Mouse (Mus musculus) stomach, postnatal 0 days (tissue): ENCODE measurements around the gene Pa2g4. TPM values are rescaled to one million over a fixed set of nuclear protein-coding genes. Genes with fewer than 3 reads are reported as not detected.
"Not testable (repeated sequence)": the region's sequence is repeated elsewhere in the genome, so short reads cannot be mapped to it uniquely, and the experiment has no call there.

ENCODE experiments used
- ATAC-seq: fragments of 200-750 bp; cut with Nextera tagmentation; 2 replicates; pipeline ENCODE4 v1.8.0; 2017; ENCODE audit not compliant: low FRiP score, low TSS enrichment
- DNase-seq: peaks from one replicate; pipeline ENCODE4 v3.0.0-alpha.2; 2016; ENCODE audit warnings: low spot score
- H3K27ac ChIP-seq: fragments of 300-500 bp; sonication (generic); replicated peaks from 2 replicates; pipeline ENCODE4 v1.5.1; 2014; ENCODE audit warnings: mild to moderate bottlenecking, control low read depth
- H3K27me3 ChIP-seq: fragments of 300-500 bp; sonication (generic); 2 replicates; pipeline ENCODE4 v1.6.1; 2014; ENCODE audit warnings: low read length; ENCODE audit not compliant: control insufficient read depth, insufficient read depth
- H3K36me3 ChIP-seq: fragments of 300-500 bp; sonication (generic); 2 replicates; pipeline ENCODE4 v1.6.1; 2014; ENCODE audit warnings: low read length, mixed read lengths; ENCODE audit not compliant: control insufficient read depth, insufficient read depth
- H3K4me1 ChIP-seq: fragments of 300-500 bp; sonication (generic); replicated peaks from 2 replicates; pipeline ENCODE4 v1.6.1; 2014; ENCODE audit warnings: antibody characterized with exemption; ENCODE audit not compliant: control insufficient read depth, insufficient read depth
- H3K4me2 ChIP-seq: fragments of 300-500 bp; sonication (generic); replicated peaks from 2 replicates; pipeline ENCODE4 v1.6.1; 2014; ENCODE audit warnings: low read depth, mild to moderate bottlenecking, control low read depth, moderate library complexity
- H3K4me3 ChIP-seq: fragments of 300-500 bp; sonication (generic); 2 replicates; pipeline ENCODE4 v1.5.1; 2014; ENCODE audit warnings: low read depth, low read length, control low read depth
- H3K9ac ChIP-seq: fragments of 300-500 bp; sonication (generic); 2 replicates; pipeline ENCODE4 v1.6.1; 2014; ENCODE audit warnings: mild to moderate bottlenecking, low read length, control low read depth, mixed read lengths
- H3K9me3 ChIP-seq: fragments of 300-500 bp; sonication (generic); 2 replicates; pipeline ENCODE4 v1.6.1; 2016; ENCODE audit warnings: low read length; ENCODE audit not compliant: control insufficient read depth
- CTCF ChIP-seq: IDR thresholded peaks from 2 replicates; pipeline ENCODE4 v1.5.1; 2016; ENCODE audit warnings: antibody characterized with exemption, low read depth, mild to moderate bottlenecking, moderate library complexity
- EP300 ChIP-seq: optimal IDR thresholded peaks from 2 replicates; pipeline ENCODE3; 2016; ENCODE audit warnings: antibody characterized with exemption
- WGBS: fragments of 180-500 bp; shearing (Covaris S2); extraction: QIAGEN DNeasy Blood & Tissue Kit; methylation state at CpG from one replicate; pipeline ENCODE4 v1.1.7; 2014; 5-methylcytosine and 5-hydroxymethylcytosine counted together
- polyA plus RNA-seq: library from polyadenylated mRNA; unstranded; fragments of >200 nt; fragmentation: Nextera tagmentation; extraction: Ambion mirVana; gene quantifications from 2 replicates; pipeline ENCODE4 v1.2.1, GENCODE M21; 2015

Pa2g4 gene
- 131 and 135 TPM in 2 replicates for polyA plus RNA-seq

DNA sequence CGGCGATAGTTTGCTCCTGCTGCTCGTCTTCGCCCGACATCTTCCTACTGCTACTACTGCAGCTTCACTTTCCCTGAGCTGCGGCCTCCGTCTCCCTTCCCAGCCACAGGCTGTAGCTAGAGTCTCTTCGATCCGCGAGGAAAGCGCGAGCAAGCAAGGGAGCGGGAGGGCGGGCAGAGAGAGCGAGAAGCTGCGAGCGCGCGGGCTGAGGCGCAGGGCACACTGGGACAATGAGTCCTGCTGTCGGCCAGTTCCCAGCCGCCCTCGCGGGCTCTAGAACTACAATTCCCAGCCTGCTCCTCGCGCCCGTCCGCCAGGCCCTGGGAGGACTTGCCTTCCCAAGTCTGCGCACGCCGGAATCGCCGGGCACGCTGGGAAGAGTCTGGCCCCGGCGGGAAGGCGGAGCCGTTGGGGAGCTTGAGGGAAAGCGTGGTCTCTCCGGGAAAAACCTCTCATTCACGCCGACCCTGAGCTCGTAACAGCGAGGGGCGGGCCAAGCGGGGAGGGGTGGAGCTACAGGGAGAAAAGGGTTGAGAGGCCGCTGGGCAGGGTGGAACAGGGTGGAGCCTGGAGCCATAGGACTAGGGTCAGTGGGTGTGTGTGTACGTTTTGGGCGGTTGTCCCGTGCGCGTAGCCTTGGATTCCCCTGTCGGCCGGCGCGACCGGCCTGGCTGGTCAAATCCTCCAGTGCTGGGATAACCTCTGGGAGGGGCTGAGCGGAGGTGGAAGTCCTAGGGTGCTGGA is at the start of gene Pa2g4:
Gene Pa2g4, minus strand, starts transcription at position 200 of the 744 bp plus-strand sequence.
- Histone ChIP-seq H3K4me2 (peak within 1 kb of the TSS; percentile 81), H3K9me3 (no peaks in the 10 kb centered on the region), H3K4me3 (peak within 1 kb of the TSS; percentile 82), H3K9ac (peak within 1 kb of the TSS; percentile 91), H3K27ac (peak within 1 kb of the TSS; percentile 93), H3K27me3 (no peaks in the 10 kb centered on the region), H3K4me1 (no peaks in the 10 kb centered on the region), H3K36me3 (peaks cover 9% of the 10 kb centered on the region)
- TF ChIP-seq EP300, result no peak
- TF ChIP-seq CTCF, result peak; percentile 29
- ATAC-seq (peak; percentile 97), DNase-seq (peak; percentile 99)
- WGBS, result under 1% methylated on average over 57 of the region's 58 CpGs

DNA sequence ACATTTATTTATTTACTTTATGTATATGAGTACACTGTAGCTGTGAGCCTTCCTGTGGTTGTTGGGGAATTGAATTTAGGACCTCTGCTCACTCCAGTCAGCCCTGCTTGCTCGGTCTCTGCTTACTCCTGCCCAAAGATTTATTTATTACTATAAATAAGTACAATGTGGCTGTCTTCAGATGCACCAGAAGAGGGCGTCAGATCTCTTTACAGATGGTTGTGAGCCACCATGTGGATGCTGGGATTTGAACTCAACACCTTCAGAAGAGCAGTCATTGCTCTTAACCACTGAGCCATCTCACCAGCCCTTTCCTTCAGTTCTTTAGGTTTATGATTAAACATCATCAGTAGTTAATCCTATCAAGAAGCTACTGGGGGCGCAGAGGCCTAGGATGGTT is 49.1 kb upstream of the Pa2g4 start:
- Histone ChIP-seq H3K4me2 (no peak overlapping the region), H3K27me3 (no peaks in the 10 kb centered on the region), H3K4me3 (no peak overlapping the region), H3K27ac (no peak overlapping the region), H3K9me3 (no peaks in the 10 kb centered on the region), H3K4me1 (no peaks in the 10 kb centered on the region), H3K9ac (no peak overlapping the region), H3K36me3 (no peaks in the 10 kb centered on the region)
- WGBS, result 61% methylated on average over 3 of the region's 3 CpGs
- ATAC-seq, result no peak
- no peak for DNase-seq
- TF ChIP-seq EP300 (no peak), CTCF (peak; percentile 58)

DNA sequence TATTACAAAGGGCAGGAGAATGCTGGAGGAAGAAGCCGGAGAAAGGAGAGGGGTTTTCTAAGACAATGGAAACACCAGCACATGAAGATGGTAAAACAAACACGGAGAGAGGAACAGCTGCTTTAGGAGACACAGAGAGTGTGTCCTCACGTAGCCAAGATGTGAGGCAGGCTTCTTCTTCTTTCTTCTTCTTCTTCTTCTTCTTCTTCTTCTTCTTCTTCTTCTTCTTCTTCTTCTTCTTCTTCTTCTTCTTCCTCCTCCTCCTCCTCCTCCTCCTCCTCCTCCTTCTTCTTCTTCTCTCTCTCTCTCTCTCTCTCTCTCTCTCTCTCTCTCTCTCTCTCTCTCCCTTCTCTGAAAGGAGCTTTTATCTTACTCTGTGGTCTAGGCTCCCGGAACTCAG is 48.0 kb upstream of the Pa2g4 start:
- not testable (repeated sequence) for H3K27me3 ChIP-seq, H3K4me2 ChIP-seq, H3K27ac ChIP-seq, H3K36me3 ChIP-seq, DNase-seq, ATAC-seq, H3K4me1 ChIP-seq, H3K9ac ChIP-seq, H3K9me3 ChIP-seq, H3K4me3 ChIP-seq
- 49% methylated on average over 4 of the region's 4 CpGs for WGBS

DNA sequence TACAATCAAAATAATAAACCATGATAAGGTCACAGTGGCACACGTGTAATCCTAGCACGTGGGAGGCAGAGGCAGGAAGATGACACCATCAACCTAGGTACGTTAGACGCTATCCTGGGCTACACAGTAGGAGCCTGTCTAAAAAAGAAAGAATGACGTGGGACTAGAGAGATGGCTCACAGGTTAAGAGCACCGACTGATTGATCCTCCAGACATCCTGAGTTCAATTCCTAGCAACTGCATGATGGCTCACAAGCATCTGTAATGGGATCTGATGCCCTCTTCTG is 47.3 kb upstream of the Pa2g4 start:
- no peak overlapping the region for H3K4me2 ChIP-seq

DNA sequence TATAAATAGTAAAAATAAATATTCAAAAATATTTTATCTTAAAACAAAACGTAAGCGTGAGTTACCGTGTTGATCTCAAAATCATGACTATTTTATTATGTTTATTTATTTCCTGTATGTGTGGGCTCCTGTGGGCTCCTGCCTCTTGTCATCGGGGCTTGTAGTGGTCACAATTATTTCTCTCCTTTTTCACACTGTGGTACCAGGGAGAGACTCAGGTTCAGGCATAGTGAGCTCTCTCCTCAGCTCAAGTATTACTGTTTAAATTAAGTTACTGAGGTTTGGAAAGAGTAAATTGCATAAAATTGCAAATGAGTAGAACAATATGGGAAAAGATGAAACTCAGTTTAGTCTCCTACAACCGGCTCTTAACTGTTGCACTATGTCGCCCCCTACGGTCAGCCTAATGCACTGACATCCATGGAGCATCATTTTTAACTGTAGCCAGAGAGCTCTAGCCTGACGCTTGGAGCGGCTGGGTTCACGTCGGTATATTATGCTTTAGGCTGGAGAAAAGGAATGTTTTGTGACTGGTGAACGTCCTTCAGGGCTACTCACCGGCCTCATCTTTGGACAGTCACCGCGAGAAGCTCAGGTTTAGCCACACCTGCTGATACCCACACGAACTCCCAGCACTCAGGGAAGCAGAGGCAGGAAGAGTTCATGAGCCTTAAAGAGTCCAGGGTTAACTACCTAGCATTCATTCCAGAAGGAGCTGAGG is 46.8 kb upstream of the Pa2g4 start:
- DNase-seq (peak; percentile 85), ATAC-seq (peak; percentile 62; the same call in 1 of the 2 replicates)
- 14% methylated on average over 16 of the region's 16 CpGs for WGBS
- no peaks in the 10 kb centered on the region for H3K9me3 ChIP-seq
- no peaks in the 10 kb centered on the region for H3K27me3 ChIP-seq
- TF ChIP-seq EP300, result no peak
- peak; percentile 94 for TF ChIP-seq CTCF
- no peak overlapping the region for H3K27ac ChIP-seq
- no peaks in the 10 kb centered on the region for H3K36me3 ChIP-seq
- 0 out of 2 replicates have a peak overlapping the region, but pooled peaks have one; percentile 8 for H3K9ac ChIP-seq
- no peak overlapping the region for H3K4me3 ChIP-seq
- no peaks in the 10 kb centered on the region for H3K4me1 ChIP-seq
- H3K4me2 ChIP-seq, result no peak overlapping the region

More for the DNA sequence above, 47.3 kb upstream of the Pa2g4 start:
- 41% methylated on average over 6 of the region's 6 CpGs for WGBS
- Histone ChIP-seq H3K36me3 (no peaks in the 10 kb centered on the region), H3K9me3 (no peaks in the 10 kb centered on the region), H3K27me3 (no peaks in the 10 kb centered on the region), H3K9ac (0 out of 2 replicates have a peak overlapping the region, but pooled peaks have one; percentile 8), H3K4me1 (no peaks in the 10 kb centered on the region), H3K4me3 (no peak overlapping the region), H3K27ac (no peak overlapping the region)
- TF ChIP-seq CTCF, result no peak
- TF ChIP-seq EP300, result no peak
- ATAC-seq (no peak), DNase-seq (no peak)

DNA sequence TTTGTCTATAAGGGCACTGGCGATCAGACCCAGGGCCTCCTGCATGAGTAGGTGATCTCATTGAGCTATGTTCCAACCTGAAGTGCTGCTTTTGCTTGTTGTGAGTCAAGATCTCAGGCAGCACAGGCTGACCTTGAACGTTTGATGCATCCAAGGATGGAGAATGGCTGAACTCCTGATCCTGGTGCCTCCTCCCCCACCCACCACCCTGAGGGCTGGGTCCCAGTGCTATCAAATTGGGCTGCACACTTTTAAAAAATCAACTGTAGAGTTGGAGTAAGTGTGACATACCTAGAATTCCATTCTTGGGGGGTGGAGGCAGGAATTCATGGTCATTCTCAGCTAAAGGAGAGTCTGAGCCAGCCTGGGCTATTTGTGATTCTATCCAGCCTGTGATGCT is 40.7 kb upstream of the Pa2g4 start:
- Histone ChIP-seq H3K4me3 (no peak overlapping the region), H3K27me3 (no peaks in the 10 kb centered on the region), H3K9ac (no peak overlapping the region), H3K9me3 (no peaks in the 10 kb centered on the region), H3K4me1 (no peaks in the 10 kb centered on the region), H3K27ac (no peak overlapping the region), H3K4me2 (no peak overlapping the region), H3K36me3 (no peaks in the 10 kb centered on the region)
- ATAC-seq (no peak), DNase-seq (no peak)
- TF ChIP-seq EP300 (no peak), CTCF (no peak)
- 28% methylated on average over 2 of the region's 2 CpGs for WGBS
